Mouse (Mus musculus): ENCODE measurements around the gene Ucp1.

DNA sequence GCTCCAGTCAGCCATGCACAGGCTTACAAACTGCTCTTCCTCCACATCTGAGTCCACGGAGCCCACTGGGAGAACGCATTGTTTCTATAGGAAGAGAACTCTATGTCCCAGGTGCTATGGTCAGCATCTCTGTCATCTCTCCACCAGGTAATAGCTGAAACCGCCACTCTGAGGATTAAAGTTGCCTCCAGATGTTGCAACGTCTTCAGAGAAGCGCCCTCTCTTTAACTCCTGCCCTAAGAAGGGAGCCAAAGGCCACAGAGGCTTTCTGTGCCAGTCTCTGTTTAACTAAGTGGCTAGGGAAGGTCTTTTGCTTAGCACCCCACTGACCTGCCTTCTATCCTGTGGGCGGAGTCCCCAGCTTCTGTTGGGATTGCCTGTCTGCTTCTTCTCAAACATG lies 39.3 kb upstream of the Ucp1 start:
- TF ChIP-seq CTCF (IDR thresholded peaks at IDR 0.05; ENCODE audit: low read depth) (no peak), EP300 (IDR thresholded peaks at IDR 0.05; ENCODE audit: low read depth) (no peak)

Data from liver, embryonic 14.5 days (tissue).